Mouse (Mus musculus) hindbrain, embryonic 15.5 days (tissue): ENCODE results near the gene Lhx5. TPM values are rescaled to one million over a fixed set of nuclear protein-coding genes. Genes with fewer than 3 reads are reported as not detected.

Experiments
- ATAC-seq: fragments of 200-750 bp; cut with Nextera tagmentation; 2 replicates; pipeline ENCODE4 v1.8.0; 2017; ENCODE audit warnings: low read depth, moderate number of reproducible peaks, moderate TSS enrichment; ENCODE audit not compliant: low FRiP score
- H3K27ac ChIP-seq: fragments of 300-500 bp; sonication (generic); replicated peaks from 2 replicates; pipeline ENCODE4 v1.5.1; 2015; ENCODE audit warnings: mild to moderate bottlenecking, inconsistent platforms
- H3K27me3 ChIP-seq: fragments of 300-500 bp; sonication (generic); 2 replicates; pipeline ENCODE4 v1.6.1; 2015; ENCODE audit warnings: control low read depth, inconsistent platforms
- H3K36me3 ChIP-seq: fragments of 300-500 bp; sonication (generic); 2 replicates; pipeline ENCODE4 v1.6.1; 2015; ENCODE audit warnings: control low read depth, inconsistent platforms
- H3K4me1 ChIP-seq: fragments of 300-500 bp; sonication (generic); replicated peaks from 2 replicates; pipeline ENCODE4 v1.6.1; 2015; ENCODE audit warnings: control low read depth, inconsistent platforms
- H3K4me2 ChIP-seq: fragments of 300-500 bp; sonication (generic); 2 replicates; pipeline ENCODE4 v1.6.1; 2015; ENCODE audit warnings: moderate library complexity, mild to moderate bottlenecking, inconsistent platforms
- H3K4me3 ChIP-seq: fragments of 300-500 bp; sonication (generic); 2 replicates; pipeline ENCODE4 v1.5.1; 2015; ENCODE audit warnings: mild to moderate bottlenecking, inconsistent platforms
- H3K9ac ChIP-seq: fragments of 300-500 bp; sonication (generic); 2 replicates; pipeline ENCODE4 v1.6.1; 2015; ENCODE audit warnings: inconsistent platforms
- H3K9me3 ChIP-seq: fragments of 300-500 bp; sonication (generic); 2 replicates; pipeline ENCODE4 v1.6.1; 2016; ENCODE audit warnings: control low read depth, inconsistent platforms
- WGBS: fragments of 180-500 bp; shearing (Covaris S2); methylation state at CpG from one replicate; pipeline ENCODE4 v1.1.7; 2015; 5-methylcytosine and 5-hydroxymethylcytosine counted together
- polyA plus RNA-seq: library from polyadenylated mRNA; unstranded; fragments of >200 nt; fragmentation: Nextera tagmentation; extraction: Ambion mirVana; gene quantifications from 2 replicates; pipeline ENCODE4 v1.2.1, GENCODE M21; 2015

The Lhx5 gene
- polyA plus RNA-seq, 1 experiment from 2014 or later, result 31.4 TPM

DNA sequence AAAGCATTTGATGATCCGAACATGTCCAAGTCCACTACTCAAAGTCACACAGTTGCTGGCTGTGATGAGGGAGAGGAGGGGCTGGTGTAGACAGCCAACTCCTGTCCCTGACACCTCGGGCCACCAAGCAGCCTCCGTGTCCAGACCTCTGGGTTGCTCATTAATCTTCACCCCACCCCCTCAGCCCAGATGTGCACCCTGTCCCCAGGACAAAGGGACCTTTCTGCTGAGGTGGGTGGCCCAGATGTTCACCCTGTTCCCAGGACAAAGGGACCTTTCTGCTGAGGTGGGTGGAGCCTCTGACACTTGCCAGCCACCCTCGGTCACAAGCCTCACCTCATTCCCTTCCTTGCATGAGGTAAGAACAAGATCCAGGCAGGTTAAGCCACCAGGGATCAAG is 40.0 kb downstream of the Lhx5 start:
- WGBS, result 47% methylated on average over 4 of the region's 4 CpGs
- Histone ChIP-seq H3K9ac (no peak overlapping the region), H3K27ac (no peak overlapping the region), H3K9me3 (no peaks in the 10 kb centered on the region), H3K36me3 (no peaks in the 10 kb centered on the region), H3K4me2 (no peak overlapping the region), H3K27me3 (0 out of 2 replicates have a peak, but pooled peaks cover 3% of the 10 kb centered on the region), H3K4me1 (0 out of 2 replicates have a peak, but pooled peaks cover 3% of the 10 kb centered on the region), H3K4me3 (no peak overlapping the region)
- ATAC-seq, result no peak

DNA sequence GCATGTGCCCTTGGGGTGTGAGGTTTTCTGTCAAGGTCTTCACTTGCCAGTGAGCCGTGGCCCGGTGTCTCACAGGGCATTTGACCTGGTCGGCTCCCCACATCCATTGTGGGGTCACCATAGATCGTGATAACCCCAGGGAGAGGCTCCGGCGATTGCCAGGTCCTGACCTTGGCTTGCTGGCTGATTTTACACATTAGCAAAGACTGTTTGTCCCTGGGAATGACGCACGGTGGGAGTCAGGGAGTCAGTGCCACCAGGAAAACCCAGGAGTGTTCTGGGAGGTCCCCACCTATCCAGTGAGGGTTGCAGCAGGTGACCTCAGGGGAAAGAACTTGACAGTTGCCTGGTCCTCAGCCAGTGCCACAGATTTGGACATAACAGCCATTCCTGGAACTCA is 41.3 kb downstream of the Lhx5 start, which contains the start of gene Sdsl:
Sdsl (minus strand) TSS at position 41 of the 400 bp plus-strand sequence.
- ATAC-seq, result no peak
- no peak within 1 kb of the TSS for H3K27ac ChIP-seq
- no peak within 1 kb of the TSS for H3K9ac ChIP-seq
- no peaks in the 10 kb centered on the region for H3K4me1 ChIP-seq
- no peaks in the 10 kb centered on the region for H3K9me3 ChIP-seq
- 83% methylated on average over 8 of the region's 8 CpGs for WGBS
- H3K4me2 ChIP-seq, result no peak within 1 kb of the TSS
- H3K27me3 ChIP-seq, result 0 out of 2 replicates have a peak, but pooled peaks cover 3% of the 10 kb centered on the region
- no peaks in the 10 kb centered on the region for H3K36me3 ChIP-seq
- H3K4me3 ChIP-seq, result no peak within 1 kb of the TSS

DNA sequence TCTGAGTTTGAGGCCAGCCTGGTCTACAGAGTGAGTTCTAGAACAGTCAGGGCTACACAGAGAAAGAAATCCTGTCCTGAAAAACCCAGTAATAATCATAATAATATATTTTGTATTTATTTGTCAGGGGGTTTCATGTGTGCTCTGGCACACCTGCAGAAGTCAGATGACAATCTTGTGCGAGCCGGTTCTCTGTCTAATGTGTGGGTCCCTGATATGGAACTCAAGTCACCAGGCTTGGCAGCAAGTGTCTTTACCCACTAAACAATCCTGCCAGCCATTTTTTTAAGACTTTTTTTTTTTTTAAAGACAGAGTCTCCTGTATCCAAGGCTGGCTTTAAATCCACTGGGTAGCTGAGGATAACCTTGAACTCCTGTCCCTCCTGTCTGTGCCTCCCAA is 41.9 kb downstream of the Lhx5 start:
- Histone ChIP-seq H3K4me1 (no peaks in the 10 kb centered on the region), H3K9me3 (no peaks in the 10 kb centered on the region), H3K36me3 (no peaks in the 10 kb centered on the region), H3K27ac (no peak overlapping the region), H3K4me2 (no peak overlapping the region), H3K9ac (no peak overlapping the region), H3K4me3 (no peak overlapping the region), H3K27me3 (0 out of 2 replicates have a peak, but pooled peaks cover 3% of the 10 kb centered on the region)
- no peak for ATAC-seq
- WGBS, result 94% methylated on average over 2 of the region's 2 CpGs

DNA sequence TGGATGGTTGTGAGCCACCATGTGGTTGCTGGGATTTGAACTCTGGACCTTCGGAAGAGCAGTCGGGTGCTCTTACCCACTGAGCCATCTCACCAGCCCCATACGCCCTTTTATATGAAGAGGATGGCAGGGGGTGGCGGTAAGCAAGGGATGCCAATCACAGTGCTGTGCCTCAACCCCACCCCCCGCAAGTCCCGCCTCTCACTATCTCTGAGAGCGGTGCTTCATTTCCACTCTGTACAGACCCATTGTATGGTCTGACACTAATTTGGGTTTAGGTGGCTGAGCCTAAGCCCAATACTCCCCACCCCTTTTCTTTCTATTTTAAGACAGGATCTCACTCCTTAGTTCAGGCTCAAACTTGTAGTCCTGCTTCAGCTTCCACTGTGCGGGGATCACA is 44.4 kb downstream of the Lhx5 start:
- H3K4me1 ChIP-seq, result no peaks in the 10 kb centered on the region
- H3K27me3 ChIP-seq, result 0 out of 2 replicates have a peak, but pooled peaks cover 3% of the 10 kb centered on the region
- no peaks in the 10 kb centered on the region for H3K9me3 ChIP-seq
- H3K4me2 ChIP-seq, result no peak overlapping the region
- WGBS, result 54% methylated on average over 8 of the region's 8 CpGs
- no peak for ATAC-seq
- H3K27ac ChIP-seq, result no peak overlapping the region
- H3K4me3 ChIP-seq, result no peak overlapping the region
- H3K36me3 ChIP-seq, result no peaks in the 10 kb centered on the region
- no peak overlapping the region for H3K9ac ChIP-seq

DNA sequence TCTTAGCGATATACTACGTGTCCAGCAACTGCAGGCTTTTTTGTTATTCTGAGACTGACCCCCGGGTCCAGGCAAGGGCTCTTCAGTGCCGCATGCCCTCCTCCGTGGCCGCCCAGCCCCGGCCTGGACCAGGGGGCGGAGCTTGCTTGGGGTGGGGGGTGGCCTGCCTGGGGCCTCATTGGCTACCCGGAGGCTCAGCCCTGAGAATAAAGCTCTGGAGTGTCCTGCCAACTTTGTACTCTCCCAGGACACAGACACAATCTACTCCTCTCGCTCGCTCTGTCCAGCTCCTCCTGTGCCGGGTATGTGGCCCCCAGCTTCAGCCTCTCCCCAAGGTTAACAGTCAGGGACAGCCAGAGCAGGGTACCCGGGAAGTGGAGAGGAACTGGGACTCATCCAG is 44.8 kb downstream of the Lhx5 start, which contains the start of gene Sds:
Sds (plus strand) TSS at position 231 of the 400 bp plus-strand sequence.
- 22% methylated on average over 13 of the region's 13 CpGs for WGBS
- H3K4me1 ChIP-seq, result no peaks in the 10 kb centered on the region
- no peaks in the 10 kb centered on the region for H3K36me3 ChIP-seq
- H3K4me2 ChIP-seq, result no peak within 1 kb of the TSS
- no peak; the same call in 1 of the 2 replicates for ATAC-seq
- no peak within 1 kb of the TSS for H3K27ac ChIP-seq
- H3K4me3 ChIP-seq, result no peak within 1 kb of the TSS
- no peaks in the 10 kb centered on the region for H3K9me3 ChIP-seq
- no peak within 1 kb of the TSS for H3K9ac ChIP-seq
- 0 out of 2 replicates have a peak, but pooled peaks cover 3% of the 10 kb centered on the region for H3K27me3 ChIP-seq

- ATAC-seq, result no peak
- H3K27me3 ChIP-seq, result 0 out of 2 replicates have a peak, but pooled peaks cover 3% of the 10 kb centered on the region
- no peaks in the 10 kb centered on the region for H3K9me3 ChIP-seq
- H3K4me1 ChIP-seq, result no peaks in the 10 kb centered on the region
- WGBS, result 88% methylated on average over 5 of the region's 5 CpGs
- no peak overlapping the region for H3K4me3 ChIP-seq
- no peak overlapping the region for H3K4me2 ChIP-seq
- no peaks in the 10 kb centered on the region for H3K36me3 ChIP-seq
- H3K9ac ChIP-seq, result no peak overlapping the region
- H3K27ac ChIP-seq, result no peak overlapping the region
Measured at GRCm38 (mm10) chr5:120477993-120478392, 46.5 kb downstream of the Lhx5 start.

GRCm38 (mm10) chr5:120479538-120479937 is 48.0 kb downstream of the Lhx5 start:
- WGBS, result 75% methylated on average over 4 of the region's 4 CpGs
- 0 out of 2 replicates have a peak, but pooled peaks cover 3% of the 10 kb centered on the region for H3K27me3 ChIP-seq
- ATAC-seq, result no peak
- no peak overlapping the region for H3K27ac ChIP-seq
- H3K9ac ChIP-seq, result no peak overlapping the region
- H3K4me3 ChIP-seq, result no peak overlapping the region
- no peaks in the 10 kb centered on the region for H3K9me3 ChIP-seq
- H3K4me1 ChIP-seq, result no peaks in the 10 kb centered on the region
- no peaks in the 10 kb centered on the region for H3K36me3 ChIP-seq
- no peak overlapping the region for H3K4me2 ChIP-seq

DNA sequence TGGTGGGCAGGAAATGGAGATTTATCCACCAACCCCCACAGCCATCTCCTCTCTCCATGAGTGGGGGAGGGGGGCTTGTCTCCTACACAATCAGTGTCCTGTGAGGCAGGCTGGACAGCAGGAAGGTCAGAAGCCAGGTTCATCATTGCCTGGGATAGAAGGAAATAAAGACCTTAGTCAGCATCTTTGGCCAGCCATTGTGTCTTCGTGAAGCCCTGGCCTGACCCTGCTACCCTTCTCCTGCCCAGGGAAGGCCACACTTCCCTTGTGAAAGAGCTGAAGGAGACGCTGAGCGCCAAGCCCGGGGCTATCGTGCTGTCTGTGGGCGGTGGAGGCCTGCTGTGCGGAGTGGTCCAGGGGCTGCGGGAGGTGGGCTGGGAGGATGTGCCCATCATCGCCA is 49.7 kb downstream of the Lhx5 start:
- Histone ChIP-seq H3K27ac (no peak overlapping the region), H3K9me3 (no peaks in the 10 kb centered on the region), H3K27me3 (0 out of 2 replicates have a peak, but pooled peaks cover 2% of the 10 kb centered on the region), H3K4me2 (no peak overlapping the region), H3K36me3 (peaks cover 1% of the 10 kb centered on the region; the same call in 1 of the 2 replicates), H3K4me1 (no peaks in the 10 kb centered on the region), H3K9ac (no peak overlapping the region), H3K4me3 (no peak overlapping the region)
- 54% methylated on average over 9 of the region's 9 CpGs for WGBS
- no peak for ATAC-seq

- Histone ChIP-seq H3K9ac (no peak overlapping the region), H3K9me3 (no peaks in the 10 kb centered on the region), H3K36me3 (peaks cover 19% of the 10 kb centered on the region; the same call in 1 of the 2 replicates), H3K4me1 (no peaks in the 10 kb centered on the region), H3K4me3 (no peak overlapping the region), H3K27ac (no peak overlapping the region), H3K4me2 (no peak overlapping the region), H3K27me3 (no peaks in the 10 kb centered on the region)
- ATAC-seq, result no peak
- WGBS, result 83% methylated on average over 19 of the region's 19 CpGs
Measured at GRCm38 (mm10) chr5:120483399-120483798, 51.9 kb downstream of the Lhx5 start.

- no peak overlapping the region for H3K27ac ChIP-seq
- WGBS, result 90% methylated on average over 8 of the region's 8 CpGs
- no peaks in the 10 kb centered on the region for H3K9me3 ChIP-seq
- no peaks in the 10 kb centered on the region for H3K27me3 ChIP-seq
- no peak for ATAC-seq
- no peak overlapping the region for H3K9ac ChIP-seq
- H3K4me3 ChIP-seq, result no peak overlapping the region
- H3K4me1 ChIP-seq, result peaks cover 3% of the 10 kb centered on the region; the same call in 1 of the 2 replicates
- no peak overlapping the region for H3K4me2 ChIP-seq
- peaks cover 19% of the 10 kb centered on the region; the same call in 1 of the 2 replicates for H3K36me3 ChIP-seq
Measured at GRCm38 (mm10) chr5:120487844-120488243, 56.3 kb downstream of the Lhx5 start.

DNA sequence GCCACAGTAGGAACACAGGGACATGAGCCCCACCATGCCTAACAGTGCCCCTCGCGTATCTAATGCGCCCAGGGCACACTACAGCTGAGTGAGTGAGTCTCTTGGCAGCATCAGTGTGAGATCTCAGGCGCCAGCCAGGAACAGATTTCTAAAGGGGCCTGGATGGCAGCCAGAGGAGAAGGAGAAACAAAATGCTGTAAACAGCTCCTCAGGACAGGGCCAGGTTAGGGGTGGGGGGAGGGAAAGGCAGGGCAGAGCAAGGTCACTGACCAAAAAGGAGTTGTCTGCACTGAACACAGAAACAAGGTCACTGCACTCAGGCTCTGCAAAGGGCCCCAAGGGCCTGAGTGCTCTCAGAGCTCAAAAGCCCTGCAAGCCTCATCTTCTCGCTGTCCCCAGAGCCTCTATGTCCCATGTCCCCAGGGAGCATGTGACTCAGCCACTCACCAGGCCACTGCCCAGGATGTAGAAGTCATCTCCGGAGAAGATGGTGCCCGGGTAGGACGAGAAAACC is 59.2 kb downstream of the Lhx5 start:
- Histone ChIP-seq H3K4me2 (no peak overlapping the region), H3K36me3 (peaks cover 19% of the 10 kb centered on the region; the same call in 1 of the 2 replicates), H3K9me3 (no peaks in the 10 kb centered on the region), H3K4me3 (no peak overlapping the region), H3K27me3 (no peaks in the 10 kb centered on the region), H3K9ac (no peak overlapping the region), H3K4me1 (peaks cover 3% of the 10 kb centered on the region; the same call in 1 of the 2 replicates), H3K27ac (peak overlapping the region; percentile 53; the same call in 1 of the 2 replicates)
- WGBS, result 60% methylated on average over 8 of the region's 8 CpGs
- ATAC-seq, result peak; percentile 57
